Mouse (Mus musculus): ENCODE measurements at regions not wholly inside any gene's neighbourhood (a gene's known extent, or its start where the extent isn't known, plus 50 kb on each side); places are given as distances from the start of the nearest gene placed in this dataset.

- TF ChIP-seq CTCF (IDR thresholded peaks at IDR 0.05; ENCODE audit: borderline replicate concordance, insufficient read depth, low read length) (no peak), POLR2A (IDR thresholded peaks at IDR 0.05; ENCODE audit: low read depth, low read length) (no peak)
Observed at GRCm38 (mm10) chr3:143949656-143950055, 255.4 kb downstream of the Lmo4 start.
